Mouse (Mus musculus) liver, embryonic 11.5 days (tissue): Measurements from ENCODE around the gene Wbp2. TPM values are rescaled to one million over a fixed set of nuclear protein-coding genes. Genes with fewer than 3 reads are reported as not detected.
"Not testable (repeated sequence)": the region's sequence is repeated elsewhere in the genome, so short reads cannot be mapped to it uniquely, and the experiment has no call there.

Experiments used
- ATAC-seq: fragments of 200-750 bp; cut with Nextera tagmentation; replicated peaks from 2 replicates; pipeline ENCODE4 v1.8.0; 2017; ENCODE audit warnings: moderate number of reproducible peaks, mild to moderate bottlenecking, moderate TSS enrichment, moderate library complexity; ENCODE audit not compliant: low FRiP score
- DNase-seq: peaks from one replicate; pipeline ENCODE4 v3.0.0-alpha.2; 2017; ENCODE audit warnings: low spot score
- H3K27ac ChIP-seq: fragments of 300-500 bp; sonication (generic); 2 replicates; pipeline ENCODE4 v1.5.1; 2014; ENCODE audit warnings: mild to moderate bottlenecking, low read depth, low read length, control low read depth
- H3K27me3 ChIP-seq: fragments of 300-500 bp; sonication (generic); replicated peaks from 2 replicates; pipeline ENCODE4 v1.6.1; 2014; ENCODE audit warnings: low read length, mixed read lengths; ENCODE audit not compliant: control insufficient read depth, insufficient read depth
- H3K36me3 ChIP-seq: fragments of 300-500 bp; sonication (generic); 2 replicates; pipeline ENCODE4 v1.6.1; 2014; ENCODE audit warnings: mild to moderate bottlenecking, low read length, moderate library complexity, mixed read lengths; ENCODE audit not compliant: control insufficient read depth, insufficient read depth
- H3K4me1 ChIP-seq: fragments of 300-500 bp; sonication (generic); replicated peaks from 2 replicates; pipeline ENCODE4 v1.6.1; 2014; ENCODE audit warnings: low read length, mixed read lengths; ENCODE audit not compliant: control insufficient read depth, insufficient read depth
- H3K4me2 ChIP-seq: fragments of 300-500 bp; sonication (generic); 2 replicates; pipeline ENCODE4 v1.6.1; 2014; ENCODE audit warnings: mild to moderate bottlenecking, control low read depth, moderate library complexity
- H3K4me3 ChIP-seq: fragments of 300-500 bp; sonication (generic); 2 replicates; pipeline ENCODE4 v1.5.1; 2014; ENCODE audit warnings: low read depth, low read length, control low read depth
- H3K9ac ChIP-seq: fragments of 300-500 bp; sonication (generic); 2 replicates; pipeline ENCODE4 v1.6.1; 2014; ENCODE audit warnings: low read depth, low read length, control low read depth
- H3K9me3 ChIP-seq: fragments of 300-500 bp; sonication (generic); 2 replicates; pipeline ENCODE4 v1.6.1; 2016; ENCODE audit warnings: low read length, inconsistent platforms, mixed read lengths; ENCODE audit not compliant: control insufficient read depth
- WGBS: fragments of 180-500 bp; shearing (Covaris S2); extraction: QIAGEN DNeasy Blood & Tissue Kit; methylation state at CpG from one replicate; pipeline ENCODE4 v1.1.7; 2014; 5-methylcytosine and 5-hydroxymethylcytosine counted together
- polyA plus RNA-seq: library from polyadenylated mRNA; unstranded; fragments of >200 nt; fragmentation: Nextera tagmentation; extraction: Ambion mirVana; gene quantifications from 2 replicates; pipeline ENCODE4 v1.2.1, GENCODE M21; 2014

Gene Wbp2
- polyA plus RNA-seq, 1 experiment from 2014 or later: 105 TPM

- H3K27me3 ChIP-seq: no peaks in the 10 kb centered on the region
- no peak overlapping the region for H3K4me3 ChIP-seq
- WGBS: 64% methylated on average over 14 of the region's 14 CpGs
- no peaks in the 10 kb centered on the region for H3K9me3 ChIP-seq
- no peak overlapping the region for H3K4me2 ChIP-seq
- H3K4me1 ChIP-seq: peaks cover 40% of the 10 kb centered on the region
- ATAC-seq (no peak), DNase-seq (no peak)
- H3K27ac ChIP-seq: no peak overlapping the region
- no peaks in the 10 kb centered on the region for H3K36me3 ChIP-seq
- no peak overlapping the region for H3K9ac ChIP-seq
Observed at GRCm38 (mm10) chr11:116098711-116099460, 12.1 kb upstream of the Wbp2 start.

GRCm38 (mm10) chr11:116096213-116097108 is 9.7 kb upstream of the Wbp2 start:
- ATAC-seq (no peak), DNase-seq (no peak)
- no peak overlapping the region for H3K4me3 ChIP-seq
- H3K36me3 ChIP-seq: no peaks in the 10 kb centered on the region
- no peak overlapping the region for H3K9ac ChIP-seq
- WGBS: 83% methylated on average over 5 of the region's 5 CpGs
- no peak overlapping the region for H3K4me2 ChIP-seq
- H3K27me3 ChIP-seq: no peaks in the 10 kb centered on the region
- H3K9me3 ChIP-seq: no peaks in the 10 kb centered on the region
- H3K27ac ChIP-seq: no peak overlapping the region
- peaks cover 28% of the 10 kb centered on the region for H3K4me1 ChIP-seq

GRCm38 (mm10) chr11:116095573-116095972 is 8.8 kb upstream of the Wbp2 start:
- Histone ChIP-seq H3K27ac (no peak overlapping the region), H3K4me3 (no peak overlapping the region), H3K27me3 (no peaks in the 10 kb centered on the region), H3K9me3 (no peaks in the 10 kb centered on the region), H3K4me2 (no peak overlapping the region), H3K4me1 (peaks cover 23% of the 10 kb centered on the region), H3K36me3 (no peaks in the 10 kb centered on the region), H3K9ac (no peak overlapping the region)
- 33% methylated on average over 3 of the region's 3 CpGs for WGBS
- ATAC-seq (no peak), DNase-seq (no peak)

GRCm38 (mm10) chr11:116093771-116094565 is 7.2 kb upstream of the Wbp2 start:
- Histone ChIP-seq H3K9ac (peak overlapping the region; percentile 55), H3K4me1 (peaks cover 9% of the 10 kb centered on the region), H3K27me3 (no peaks in the 10 kb centered on the region), H3K9me3 (no peaks in the 10 kb centered on the region), H3K4me2 (peak overlapping the region; percentile 62), H3K36me3 (no peaks in the 10 kb centered on the region), H3K27ac (peak overlapping the region; percentile 80), H3K4me3 (peak overlapping the region; percentile 23; the same call in 1 of the 2 replicates)
- DNase-seq: no peak
- WGBS: 24% methylated on average over 16 of the region's 16 CpGs
- ATAC-seq: peak; percentile 42

- Histone ChIP-seq H3K27ac (peak overlapping the region; percentile 80; the same call in 1 of the 2 replicates), H3K4me1 (peaks cover 17% of the 10 kb centered on the region)
- not testable (repeated sequence) for H3K9ac ChIP-seq, H3K4me2 ChIP-seq, H3K4me3 ChIP-seq, H3K27me3 ChIP-seq, DNase-seq, H3K36me3 ChIP-seq, ATAC-seq, H3K9me3 ChIP-seq
- 87% methylated on average over 6 of the region's 6 CpGs for WGBS
Observed at GRCm38 (mm10) chr11:116092959-116093358, 6.2 kb upstream of the Wbp2 start.

- ATAC-seq (no peak), DNase-seq (no peak)
- Histone ChIP-seq H3K9me3 (no peaks in the 10 kb centered on the region), H3K4me3 (no peak overlapping the region), H3K36me3 (no peaks in the 10 kb centered on the region), H3K27me3 (no peaks in the 10 kb centered on the region), H3K27ac (no peak overlapping the region), H3K9ac (no peak overlapping the region; the same call in 1 of the 2 replicates), H3K4me2 (no peak overlapping the region), H3K4me1 (peaks cover 20% of the 10 kb centered on the region)
- WGBS: 85% methylated on average over 6 of the region's 6 CpGs
Observed at GRCm38 (mm10) chr11:116091591-116091990, 4.8 kb upstream of the Wbp2 start.

- Histone ChIP-seq H3K9me3 (no peaks in the 10 kb centered on the region), H3K27me3 (no peaks in the 10 kb centered on the region), H3K27ac (no peak overlapping the region), H3K4me3 (no peak overlapping the region), H3K9ac (no peak overlapping the region), H3K4me2 (no peak overlapping the region), H3K36me3 (no peaks in the 10 kb centered on the region; the same call in 1 of the 2 replicates), H3K4me1 (peaks cover 38% of the 10 kb centered on the region)
- no peak for ATAC-seq
- WGBS: 81% methylated on average over 6 of the region's 6 CpGs
- DNase-seq: no peak
Observed at GRCm38 (mm10) chr11:116089545-116089944, 2.8 kb upstream of the Wbp2 start.

- H3K36me3 ChIP-seq: peaks cover 1% of the 10 kb centered on the region
- DNase-seq (no peak), ATAC-seq (no peak)
- no peak overlapping the region for H3K9ac ChIP-seq
- H3K4me1 ChIP-seq: peaks cover 41% of the 10 kb centered on the region
- no peaks in the 10 kb centered on the region for H3K27me3 ChIP-seq
- no peak overlapping the region for H3K4me3 ChIP-seq
- H3K27ac ChIP-seq: peak overlapping the region; percentile 53; the same call in 1 of the 2 replicates
- no peaks in the 10 kb centered on the region for H3K9me3 ChIP-seq
- H3K4me2 ChIP-seq: peak overlapping the region; percentile 73; the same call in 1 of the 2 replicates
- WGBS: 48% methylated on average over 11 of the region's 11 CpGs
Observed at GRCm38 (mm10) chr11:116088741-116089394, 2.1 kb upstream of the Wbp2 start.
